Mouse (Mus musculus) hindbrain, embryonic 10.5 days (tissue): ENCODE results near the gene Spata2l. TPM values are rescaled to one million over a fixed set of nuclear protein-coding genes. Genes with fewer than 3 reads are reported as not detected.

ENCODE experiments used
- DNase-seq: peaks from one replicate; pipeline ENCODE4 v3.0.0-alpha.2; 2017; ENCODE audit warnings: low spot score
- H3K27ac ChIP-seq: fragments of 300-500 bp; sonication (generic); 2 replicates; pipeline ENCODE4 v1.5.1; 2016; ENCODE audit warnings: mild to moderate bottlenecking, moderate library complexity
- H3K27me3 ChIP-seq: fragments of 300-500 bp; sonication (generic); 2 replicates; pipeline ENCODE4 v1.6.1; 2016; ENCODE audit warnings: mild to moderate bottlenecking; ENCODE audit not compliant: poor library complexity, insufficient read depth, severe bottlenecking
- H3K36me3 ChIP-seq: fragments of 300-500 bp; sonication (generic); 2 replicates; pipeline ENCODE4 v1.6.1; 2016; ENCODE audit warnings: mild to moderate bottlenecking, moderate library complexity
- H3K4me1 ChIP-seq: fragments of 300-500 bp; sonication (generic); replicated peaks from 2 replicates; pipeline ENCODE4 v1.6.1; 2016; ENCODE audit warnings: mild to moderate bottlenecking
- H3K4me3 ChIP-seq: fragments of 300-500 bp; sonication (generic); 2 replicates; pipeline ENCODE4 v1.5.1; 2016; ENCODE audit warnings: mild to moderate bottlenecking, moderate library complexity
- H3K9me3 ChIP-seq: fragments of 300-500 bp; sonication (generic); 2 replicates; pipeline ENCODE4 v1.6.1; 2016; ENCODE audit warnings: mild to moderate bottlenecking, moderate library complexity
- WGBS: fragments of 180-500 bp; shearing (Covaris S2); methylation state at CpG from one replicate; pipeline ENCODE4 v1.1.7; 2016; 5-methylcytosine and 5-hydroxymethylcytosine counted together
- polyA plus RNA-seq: library from polyadenylated mRNA; unstranded; fragments of >200 nt; fragmentation: Nextera tagmentation; extraction: Ambion mirVana; gene quantifications from 2 replicates; pipeline ENCODE4 v1.2.1, GENCODE M21; 2016

Spata2l gene
- polyA plus RNA-seq, 1 experiment from 2014 or later = 3.3 TPM

GRCm38 (mm10) chr8:123185566-123186409 is 50.2 kb downstream of the Spata2l start, which contains the start of gene Dpep1:
Gene Dpep1, plus strand, starts transcription at chr8:123186242.
- Histone ChIP-seq H3K27ac (peak within 1 kb of the TSS; percentile 72), H3K36me3 (no peaks in the 10 kb centered on the region), H3K9me3 (no peaks in the 10 kb centered on the region), H3K4me1 (peaks cover 31% of the 10 kb centered on the region), H3K27me3 (peaks cover 4% of the 10 kb centered on the region; the same call in 1 of the 2 replicates), H3K4me3 (no peak within 1 kb of the TSS)
- WGBS = 37% methylated on average over 19 of the region's 19 CpGs
- peak; percentile 59 for DNase-seq

GRCm38 (mm10) chr8:123181391-123181790 is 54.6 kb downstream of the Spata2l start:
- Histone ChIP-seq H3K36me3 (no peaks in the 10 kb centered on the region), H3K4me1 (peaks cover 24% of the 10 kb centered on the region), H3K27ac (no peak overlapping the region; the same call in 1 of the 2 replicates), H3K4me3 (no peak overlapping the region), H3K9me3 (peaks cover 27% of the 10 kb centered on the region), H3K27me3 (no peaks in the 10 kb centered on the region; the same call in 1 of the 2 replicates)
- DNase-seq = peak; percentile 59
- 56% methylated on average over 3 of the region's 3 CpGs for WGBS

Other genes starting within 250 kb of the Spata2l start
- gene Ankrd11, start 194.0 kb downstream of the Spata2l start, polyA plus RNA-seq = 31.4 and 34.3 TPM in 2 replicates
- 56.6 and 58.2 TPM in 2 replicates for gene Spg7, start 173.3 kb downstream of the Spata2l start, polyA plus RNA-seq
- gene Rpl13, start 133.9 kb downstream of the Spata2l start, polyA plus RNA-seq = 1,248 and 1,330 TPM in 2 replicates
- 0.12 and 0.63 TPM in 2 replicates for gene Cpne7, start 118.9 kb downstream of the Spata2l start, polyA plus RNA-seq
- 4.3 and 5.8 TPM in 2 replicates for gene Sult5a1, start 77.9 kb downstream of the Spata2l start, polyA plus RNA-seq
- 3.2 and 4.9 TPM in 2 replicates for gene Dpep1, start 50.0 kb downstream of the Spata2l start, polyA plus RNA-seq
- 142 and 158 TPM in 2 replicates for gene Chmp1a, start 23.5 kb downstream of the Spata2l start, polyA plus RNA-seq
- 5.3 and 5.7 TPM in 2 replicates for gene Spata33, start 23.4 kb downstream of the Spata2l start, polyA plus RNA-seq
- gene Cdk10, start 11.4 kb downstream of the Spata2l start, polyA plus RNA-seq = 36.7 and 37.2 TPM in 2 replicates
- gene Zfp276, start 18.0 kb upstream of the Spata2l start, polyA plus RNA-seq = 30.6 and 36.0 TPM in 2 replicates
- gene Vps9d1, start 18.1 kb upstream of the Spata2l start, polyA plus RNA-seq = 26.8 and 31.7 TPM in 2 replicates
- 35.3 and 40.9 TPM in 2 replicates for gene Fanca, start 82.3 kb upstream of the Spata2l start, polyA plus RNA-seq
- 10.8 and 19.5 TPM in 2 replicates for gene Spire2, start 96.5 kb upstream of the Spata2l start, polyA plus RNA-seq
- 159 and 169 TPM in 2 replicates for gene Tcf25, start 137.5 kb upstream of the Spata2l start, polyA plus RNA-seq
- gene Mc1r, start 170.9 kb upstream of the Spata2l start, polyA plus RNA-seq = 0.05 and 0.21 TPM in 2 replicates
- 560 and 909 TPM in 2 replicates for gene Tubb3, start 175.2 kb upstream of the Spata2l start, polyA plus RNA-seq
- gene Def8, start 187.3 kb upstream of the Spata2l start, polyA plus RNA-seq = 40.9 and 42.3 TPM in 2 replicates
- 54.9 and 55.3 TPM in 2 replicates for gene Afg3l1, start 241.7 kb upstream of the Spata2l start, polyA plus RNA-seq